Mouse (Mus musculus) heart, embryonic 10.5 days (tissue): ENCODE results near the gene Hsp90ab1. TPM values are rescaled to one million over a fixed set of nuclear protein-coding genes. Genes with fewer than 3 reads are reported as not detected.
A peak's percentile ranks its signal among the peaks of the same experiment; 100 is the strongest.

Experiments used
- DNase-seq: peaks from one replicate; pipeline ENCODE4 v3.0.0-alpha.2; 2017; ENCODE audit warnings: low spot score
- H3K27ac ChIP-seq: fragments of 300-500 bp; sonication (generic); 2 replicates; pipeline ENCODE4 v1.5.1; 2016; ENCODE audit warnings: mild to moderate bottlenecking
- H3K27me3 ChIP-seq: fragments of 300-500 bp; sonication (generic); 2 replicates; pipeline ENCODE4 v1.6.1; 2016; ENCODE audit warnings: mild to moderate bottlenecking; ENCODE audit not compliant: poor library complexity, insufficient read depth, severe bottlenecking
- H3K36me3 ChIP-seq: fragments of 300-500 bp; sonication (generic); 2 replicates; pipeline ENCODE4 v1.6.1; 2016; ENCODE audit warnings: mild to moderate bottlenecking, moderate library complexity
- H3K4me1 ChIP-seq: fragments of 300-500 bp; sonication (generic); 2 replicates; pipeline ENCODE4 v1.6.1; 2016; ENCODE audit warnings: mild to moderate bottlenecking
- H3K4me3 ChIP-seq: fragments of 300-500 bp; sonication (generic); 2 replicates; pipeline ENCODE4 v1.5.1; 2016; ENCODE audit warnings: mild to moderate bottlenecking, moderate library complexity
- H3K9me3 ChIP-seq: fragments of 300-500 bp; sonication (generic); 2 replicates; pipeline ENCODE4 v1.6.1; 2016; ENCODE audit warnings: mild to moderate bottlenecking, moderate library complexity
- WGBS: fragments of 180-500 bp; shearing (Covaris S2); methylation state at CpG from one replicate; pipeline ENCODE4 v1.1.7; 2016; 5-methylcytosine and 5-hydroxymethylcytosine counted together
- polyA plus RNA-seq: library from polyadenylated mRNA; unstranded; fragments of >200 nt; fragmentation: Nextera tagmentation; extraction: Ambion mirVana; gene quantifications from 2 replicates; pipeline ENCODE4 v1.2.1, GENCODE M21; 2016

The Hsp90ab1 gene
- polyA plus RNA-seq: 1,633 and 1,893 TPM in 2 replicates

GRCm38 (mm10) chr17:45573087-45573779 lies at the start of gene Hsp90ab1:
TSS of gene Hsp90ab1 (minus strand) at chr17:45573271.
- H3K36me3 ChIP-seq: peaks cover 35% of the 10 kb centered on the region
- peak; percentile 98 for DNase-seq
- no peaks in the 10 kb centered on the region for H3K9me3 ChIP-seq
- H3K4me1 ChIP-seq: peaks cover 27% of the 10 kb centered on the region
- no peaks in the 10 kb centered on the region for H3K27me3 ChIP-seq
- under 1% methylated on average over 41 of the region's 41 CpGs for WGBS
- peak within 1 kb of the TSS; percentile 91 for H3K4me3 ChIP-seq
- peak within 1 kb of the TSS; percentile 98 for H3K27ac ChIP-seq

GRCm38 (mm10) chr17:45619386-45620256 lies 46.5 kb upstream of the Hsp90ab1 start:
- peak; percentile 81 for DNase-seq
- Histone ChIP-seq H3K9me3 (no peaks in the 10 kb centered on the region), H3K36me3 (no peaks in the 10 kb centered on the region), H3K27me3 (no peaks in the 10 kb centered on the region), H3K27ac (peak overlapping the region; percentile 81), H3K4me3 (peak overlapping the region; percentile 50), H3K4me1 (peaks cover 15% of the 10 kb centered on the region)
- 14% methylated on average over 20 of the region's 20 CpGs for WGBS

- WGBS: 13% methylated on average over 8 of the region's 8 CpGs
- H3K27ac ChIP-seq: peak overlapping the region; percentile 81
- H3K9me3 ChIP-seq: no peaks in the 10 kb centered on the region
- H3K27me3 ChIP-seq: no peaks in the 10 kb centered on the region
- H3K36me3 ChIP-seq: no peaks in the 10 kb centered on the region
- H3K4me3 ChIP-seq: peak overlapping the region; percentile 50
- peak; percentile 79 for DNase-seq
- H3K4me1 ChIP-seq: peaks cover 15% of the 10 kb centered on the region
Measured at GRCm38 (mm10) chr17:45618941-45619385, 45.9 kb upstream of the Hsp90ab1 start.

- Histone ChIP-seq H3K27ac (no peak overlapping the region), H3K36me3 (no peaks in the 10 kb centered on the region)
Measured at GRCm38 (mm10) chr17:45617655-45618054, 44.6 kb upstream of the Hsp90ab1 start.

GRCm38 (mm10) chr17:45616679-45617078 lies 43.6 kb upstream of the Hsp90ab1 start:
- WGBS: 83% methylated on average over 3 of the region's 3 CpGs
- Histone ChIP-seq H3K9me3 (no peaks in the 10 kb centered on the region), H3K36me3 (no peaks in the 10 kb centered on the region), H3K27ac (no peak overlapping the region), H3K4me1 (peaks cover 21% of the 10 kb centered on the region), H3K4me3 (no peak overlapping the region), H3K27me3 (no peaks in the 10 kb centered on the region)
- DNase-seq: no peak

More at GRCm38 (mm10) chr17:45617655-45618054, 44.6 kb upstream of the Hsp90ab1 start:
- H3K4me3 ChIP-seq: no peak overlapping the region
- 87% methylated on average over 6 of the region's 6 CpGs for WGBS
- DNase-seq: no peak
- peaks cover 15% of the 10 kb centered on the region for H3K4me1 ChIP-seq
- no peaks in the 10 kb centered on the region for H3K9me3 ChIP-seq
- no peaks in the 10 kb centered on the region for H3K27me3 ChIP-seq

- 62% methylated on average over 4 of the region's 4 CpGs for WGBS
Measured at GRCm38 (mm10) chr17:45616046-45616650, 43.1 kb upstream of the Hsp90ab1 start.

GRCm38 (mm10) chr17:45612921-45613320 lies 39.9 kb upstream of the Hsp90ab1 start:
- no peaks in the 10 kb centered on the region for H3K36me3 ChIP-seq
- WGBS: 85% methylated on average over 7 of the region's 7 CpGs
- no peaks in the 10 kb centered on the region for H3K27me3 ChIP-seq
- H3K9me3 ChIP-seq: no peaks in the 10 kb centered on the region
- peaks cover 17% of the 10 kb centered on the region for H3K4me1 ChIP-seq
- no peak overlapping the region for H3K4me3 ChIP-seq
- no peak overlapping the region; the same call in 1 of the 2 replicates for H3K27ac ChIP-seq
- DNase-seq: no peak

More at GRCm38 (mm10) chr17:45616046-45616650, 43.1 kb upstream of the Hsp90ab1 start:
- Histone ChIP-seq H3K36me3 (no peaks in the 10 kb centered on the region), H3K4me3 (no peak overlapping the region), H3K27me3 (no peaks in the 10 kb centered on the region), H3K9me3 (no peaks in the 10 kb centered on the region), H3K27ac (no peak overlapping the region), H3K4me1 (peaks cover 21% of the 10 kb centered on the region)
- no peak for DNase-seq

GRCm38 (mm10) chr17:45612008-45612407 lies 38.9 kb upstream of the Hsp90ab1 start:
- no peak overlapping the region for H3K27ac ChIP-seq

GRCm38 (mm10) chr17:45610144-45610866 lies 37.2 kb upstream of the Hsp90ab1 start:
- peak overlapping the region; percentile 71 for H3K27ac ChIP-seq
- no peaks in the 10 kb centered on the region for H3K9me3 ChIP-seq
- H3K4me1 ChIP-seq: peaks cover 17% of the 10 kb centered on the region
- 29% methylated on average over 5 of the region's 5 CpGs for WGBS
- H3K36me3 ChIP-seq: no peaks in the 10 kb centered on the region
- H3K4me3 ChIP-seq: peak overlapping the region; percentile 24; the same call in 1 of the 2 replicates
- H3K27me3 ChIP-seq: no peaks in the 10 kb centered on the region
- DNase-seq: no peak

More at GRCm38 (mm10) chr17:45612008-45612407, 38.9 kb upstream of the Hsp90ab1 start:
- DNase-seq: no peak
- 79% methylated on average over 8 of the region's 8 CpGs for WGBS
- no peaks in the 10 kb centered on the region for H3K27me3 ChIP-seq
- H3K4me1 ChIP-seq: peaks cover 17% of the 10 kb centered on the region
- no peaks in the 10 kb centered on the region for H3K9me3 ChIP-seq
- no peaks in the 10 kb centered on the region for H3K36me3 ChIP-seq
- no peak overlapping the region for H3K4me3 ChIP-seq

GRCm38 (mm10) chr17:45608396-45608795 lies 35.3 kb upstream of the Hsp90ab1 start:
- WGBS: 90% methylated on average over 4 of the region's 4 CpGs
- no peak overlapping the region for H3K4me3 ChIP-seq
- H3K4me1 ChIP-seq: peaks cover 17% of the 10 kb centered on the region
- no peak overlapping the region for H3K27ac ChIP-seq
- H3K27me3 ChIP-seq: no peaks in the 10 kb centered on the region
- no peak for DNase-seq
- no peaks in the 10 kb centered on the region for H3K36me3 ChIP-seq
- H3K9me3 ChIP-seq: no peaks in the 10 kb centered on the region

- H3K36me3 ChIP-seq: no peaks in the 10 kb centered on the region
- peaks cover 3% of the 10 kb centered on the region; the same call in 1 of the 2 replicates for H3K27me3 ChIP-seq
Measured at GRCm38 (mm10) chr17:45606992-45607879, 34.2 kb upstream of the Hsp90ab1 start.

More at GRCm38 (mm10) chr17:45606992-45607879, 34.2 kb upstream of the Hsp90ab1 start:
- DNase-seq: no peak
- 84% methylated on average over 15 of the region's 15 CpGs for WGBS
- H3K4me3 ChIP-seq: no peak overlapping the region
- no peaks in the 10 kb centered on the region for H3K9me3 ChIP-seq
- peaks cover 17% of the 10 kb centered on the region for H3K4me1 ChIP-seq
- H3K27ac ChIP-seq: no peak overlapping the region
